ENCODE assay signal across 8 mouse cellular contexts in the genomic region with DNA sequence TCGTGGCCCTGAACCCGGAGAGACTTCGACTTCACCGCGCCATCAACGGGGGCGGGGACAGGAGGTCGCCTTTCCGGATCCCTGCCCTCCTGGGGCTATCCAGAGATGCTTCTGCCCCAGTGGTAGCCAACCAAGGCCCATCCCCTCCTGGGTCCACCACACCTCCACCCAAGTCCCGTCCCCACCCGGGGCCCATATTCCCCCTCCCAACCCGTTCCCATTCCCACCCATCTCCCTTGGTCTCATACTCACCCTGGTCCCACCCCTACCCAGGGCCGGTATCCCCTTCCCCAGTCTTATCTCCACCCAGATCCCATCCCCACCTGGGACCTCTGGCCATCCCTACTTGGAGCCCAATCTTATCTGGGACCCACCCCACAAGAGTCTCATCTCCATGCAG. TPM values are rescaled to one million over a fixed set of nuclear protein-coding genes. Genes with fewer than 3 reads are reported as not detected.
DNase-seq lines count a peak whose midpoint lies in the region; ATAC-seq lines count a peak whose summit lies in the region.

No protein-coding gene starts in this region.

- no peaks in the 10 kb centered on the region for H3K36me3 ChIP-seq in kidney, embryonic 15.5 days
- no peaks in the 10 kb centered on the region for H3K36me3 ChIP-seq in embryonic facial prominence, embryonic 10.5 days (replicated peaks)
- no peaks in the 10 kb centered on the region for H3K36me3 ChIP-seq in hindbrain, embryonic 12.5 days
- no peaks in the 10 kb centered on the region for H3K36me3 ChIP-seq in midbrain, embryonic 11.5 days (ENCODE audit: control insufficient read depth, insufficient read depth, low read length)

- peak overlapping the region; percentile 81 for H3K4me2 ChIP-seq in kidney, embryonic 15.5 days
- peak overlapping the region; percentile 56 for H3K4me2 ChIP-seq in hindbrain, embryonic 12.5 days (replicated peaks)
- peak overlapping the region; percentile 52 for H3K4me2 ChIP-seq in midbrain, embryonic 11.5 days

- no peaks in the 10 kb centered on the region for H3K9me3 ChIP-seq in kidney, embryonic 15.5 days (replicated peaks)
- no peaks in the 10 kb centered on the region for H3K9me3 ChIP-seq in embryonic facial prominence, embryonic 10.5 days
- H3K9me3 ChIP-seq in hindbrain, embryonic 12.5 days (replicated peaks): no peaks in the 10 kb centered on the region
- H3K9me3 ChIP-seq in midbrain, embryonic 11.5 days (ENCODE audit: control insufficient read depth, low read length): no peaks in the 10 kb centered on the region

- 3% methylated on average over 13 of the region's 13 CpGs for WGBS in kidney, embryonic 15.5 days
- WGBS in embryonic facial prominence, embryonic 10.5 days: 4% methylated on average over 13 of the region's 13 CpGs
- WGBS in hindbrain, embryonic 12.5 days: 6% methylated on average over 13 of the region's 13 CpGs
- WGBS in midbrain, embryonic 11.5 days: 3% methylated on average over 11 of the region's 13 CpGs

- peak overlapping the region; percentile 40 for H3K9ac ChIP-seq in kidney, embryonic 15.5 days
- H3K9ac ChIP-seq in hindbrain, embryonic 12.5 days: peak overlapping the region; percentile 50
- peak overlapping the region; percentile 56 for H3K9ac ChIP-seq in midbrain, embryonic 11.5 days (ENCODE audit: low read length)

- ATAC-seq in kidney, embryonic 15.5 days (replicated peaks; ENCODE audit: low FRiP score): peak; percentile 17; the same call in 1 of the 2 replicates
- peak; percentile 41; the same call in 1 of the 2 replicates for ATAC-seq in hindbrain, embryonic 12.5 days (ENCODE audit: low FRiP score)
- ATAC-seq in midbrain, embryonic 11.5 days (ENCODE audit: low FRiP score): peak; percentile 40

- H3K27ac ChIP-seq in kidney, embryonic 15.5 days: no peak overlapping the region
- peak overlapping the region; percentile 82 for H3K27ac ChIP-seq in embryonic facial prominence, embryonic 10.5 days (replicated peaks)
- H3K27ac ChIP-seq in hindbrain, embryonic 12.5 days: no peak overlapping the region
- no peak overlapping the region for H3K27ac ChIP-seq in midbrain, embryonic 11.5 days (ENCODE audit: low read depth, low read length)

- no peak for DNase-seq in kidney, adult 18-20 months
- DNase-seq in embryonic facial prominence, embryonic 10.5 days (ENCODE audit: low spot score): no peak
- DNase-seq in midbrain, embryonic 11.5 days (ENCODE audit: low spot score, missing footprints): no peak
- DNase-seq in urinary bladder, postnatal 4 days (ENCODE audit: low spot score in 2 of 2): no peak
- DNase-seq in adrenal gland, postnatal 14 days: no peak
- no peak for DNase-seq in ovary, adult 18-20 months (ENCODE audit: low spot score)

- H3K27me3 ChIP-seq in kidney, embryonic 15.5 days: no peaks in the 10 kb centered on the region; the same call in none of the 2 replicates
- peaks cover 31% of the 10 kb centered on the region for H3K27me3 ChIP-seq in embryonic facial prominence, embryonic 10.5 days (replicated peaks; ENCODE audit: low read depth, poor library complexity, severe bottlenecking)
- H3K27me3 ChIP-seq in hindbrain, embryonic 12.5 days: peaks cover 10% of the 10 kb centered on the region; the same call in 1 of the 2 replicates
- H3K27me3 ChIP-seq in midbrain, embryonic 11.5 days (ENCODE audit: control insufficient read depth, insufficient read depth, low read length): 0 out of 2 replicates have a peak, but pooled peaks cover 2% of the 10 kb centered on the region

- H3K4me1 ChIP-seq in kidney, embryonic 15.5 days: peaks cover 34% of the 10 kb centered on the region
- peaks cover 37% of the 10 kb centered on the region for H3K4me1 ChIP-seq in embryonic facial prominence, embryonic 10.5 days
- peaks cover 29% of the 10 kb centered on the region for H3K4me1 ChIP-seq in hindbrain, embryonic 12.5 days
- H3K4me1 ChIP-seq in midbrain, embryonic 11.5 days (ENCODE audit: control insufficient read depth, insufficient read depth, low read length): peaks cover 10% of the 10 kb centered on the region

- peak overlapping the region; percentile 47 for H3K4me3 ChIP-seq in kidney, embryonic 15.5 days (replicated peaks)
- peak overlapping the region; percentile 61 for H3K4me3 ChIP-seq in embryonic facial prominence, embryonic 10.5 days
- H3K4me3 ChIP-seq in hindbrain, embryonic 12.5 days: peak overlapping the region; percentile 33
- peak overlapping the region; percentile 29 for H3K4me3 ChIP-seq in midbrain, embryonic 11.5 days (ENCODE audit: low read depth, low read length)

RNA-seq across cellular contexts. Expression of a gene that starts 36.7 kb away (rescaled TPM):
- polyA plus RNA-seq in kidney, embryonic 15.5 days (2015; fragmentation: Nextera tagmentation; extraction: Ambion mirVana): 19.0 and 20.4 TPM in 2 replicates
- polyA plus RNA-seq in embryonic facial prominence, embryonic 10.5 days (2016; fragmentation: Nextera tagmentation; extraction: Ambion mirVana): 7.3 and 7.4 TPM in 2 replicates
- 9.6 and 10.9 TPM in 2 replicates for polyA plus RNA-seq in hindbrain, embryonic 12.5 days (2016; fragmentation: Nextera tagmentation; extraction: Ambion mirVana)
- polyA plus RNA-seq in midbrain, embryonic 11.5 days (2014; fragmentation: Nextera tagmentation; extraction: Ambion mirVana): 6.5 and 8.0 TPM in 2 replicates
- 1.7 and 1.9 TPM in 2 replicates for total RNA-seq in adrenal gland, postnatal 14 days (2021)
